Mouse (Mus musculus): ENCODE measurements around the gene Sipa1l2.

DNA sequence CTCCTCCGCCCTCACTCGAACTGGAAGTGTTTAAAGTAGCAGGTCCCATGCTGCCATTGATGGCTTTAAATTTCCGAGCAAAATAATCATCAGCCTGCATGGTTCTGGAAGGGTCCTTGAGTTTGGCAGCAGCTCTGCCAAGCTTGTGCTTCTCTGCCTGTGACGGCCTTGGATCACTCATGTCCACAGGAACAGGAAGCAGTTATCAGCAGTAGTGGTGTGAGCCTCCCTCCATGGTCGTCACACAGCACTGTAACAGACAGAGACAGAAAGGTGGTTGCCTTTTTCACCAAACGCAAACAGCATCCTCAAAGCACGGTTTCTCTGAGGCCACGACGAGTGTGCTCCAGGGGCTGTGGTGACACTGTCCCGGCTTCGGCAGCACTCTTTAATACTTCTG is 77.2 kb downstream of the Sipa1l2 start:
- TF ChIP-seq CTCF (conservative IDR thresholded peaks at IDR 0.05; ENCODE audit: insufficient read depth, insufficient read length, low read depth, low read length) (no peak), POLR2A (IDR thresholded peaks at IDR 0.05; ENCODE audit: low read depth, low read length) (no peak)
